Mouse (Mus musculus) layer of hippocampus, postnatal 25 days (tissue): Measurements from ENCODE around the gene Defa32. TPM values are rescaled to one million over a fixed set of nuclear protein-coding genes. Genes with fewer than 3 reads are reported as not detected.
"Not testable (repeated sequence)": the region's sequence is repeated elsewhere in the genome, so short reads cannot be mapped to it uniquely, and the experiment has no call there.

Experiments used
- DNase-seq, 2 experiments: peaks; one replicate each; pipeline ENCODE4 v3.0.0; 2022; ENCODE audit warnings: mixed read lengths in 2 of 2, low spot score in 1 of 2; ENCODE audit errors: extremely low spot score in 1 of 2
- total RNA-seq, 2 experiments: library from RNA; stranded (reverse); gene quantifications; 2 replicates each; pipeline ENCODE4 v1.2.3; 2021

Defa32 gene
- not detected for total RNA-seq

DNA sequence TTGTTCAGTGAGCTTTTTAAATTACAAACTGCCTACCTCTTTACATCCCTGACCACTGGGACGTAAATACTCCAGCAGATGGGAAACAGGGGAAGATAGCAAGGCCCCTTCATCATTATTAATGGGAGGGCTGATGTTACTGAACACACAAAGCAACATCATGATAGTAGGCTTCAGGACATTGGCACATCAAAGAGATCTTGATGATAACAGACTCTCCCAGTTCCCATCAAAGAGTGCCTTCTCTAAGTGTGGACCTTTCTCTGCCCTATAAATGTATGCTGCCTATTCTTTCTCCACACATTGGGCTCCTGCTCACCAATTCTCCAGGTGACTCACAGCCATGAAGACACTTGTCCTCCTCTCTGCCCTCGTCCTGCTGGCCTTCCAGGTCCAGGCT is at the start of gene Defa32:
Defa32 (plus strand) TSS at position 301 of the 400 bp plus-strand sequence.
- DNase-seq: not testable (repeated sequence)

DNA sequence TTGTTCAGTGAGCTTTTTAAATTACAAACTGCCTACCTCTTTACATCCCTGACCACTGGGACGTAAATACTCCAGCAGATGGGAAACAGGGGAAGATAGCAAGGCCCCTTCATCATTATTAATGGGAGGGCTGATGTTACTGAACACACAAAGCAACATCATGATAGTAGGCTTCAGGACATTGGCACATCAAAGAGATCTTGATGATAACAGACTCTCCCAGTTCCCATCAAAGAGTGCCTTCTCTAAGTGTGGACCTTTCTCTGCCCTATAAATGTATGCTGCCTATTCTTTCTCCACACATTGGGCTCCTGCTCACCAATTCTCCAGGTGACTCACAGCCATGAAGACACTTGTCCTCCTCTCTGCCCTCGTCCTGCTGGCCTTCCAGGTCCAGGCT is 19.9 kb upstream of the Defa32 start, which contains the start of gene Defa20:
Defa20 (plus strand) TSS at position 301 of the 400 bp plus-strand sequence.
- DNase-seq: not testable (repeated sequence)

DNA sequence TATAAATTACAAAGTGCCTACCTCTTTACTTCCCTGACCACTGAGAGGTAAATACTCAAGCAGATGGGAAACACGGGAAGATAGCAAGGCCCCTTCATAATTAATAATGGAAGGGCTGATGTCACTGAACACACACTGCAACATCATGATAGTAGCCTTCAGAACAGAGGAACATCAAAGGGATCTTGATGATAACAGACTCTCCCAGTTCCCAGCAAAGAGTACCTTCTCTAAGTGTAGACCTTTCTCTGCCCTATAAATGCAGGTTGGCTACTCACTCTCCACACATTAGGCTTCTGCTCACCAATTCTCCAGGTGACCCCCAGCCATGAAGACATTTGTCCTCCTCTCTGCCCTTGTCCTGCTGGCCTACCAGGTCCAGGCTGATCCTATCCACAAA is 36.3 kb downstream of the Defa32 start, which contains the start of gene Defa37:
Defa37 (plus strand) TSS at position 301 of the 400 bp plus-strand sequence.
- not testable (repeated sequence) for DNase-seq

Other genes starting within 250 kb of the Defa32 start
- gene Defa27, start 213.5 kb upstream of the Defa32 start, total RNA-seq: not detected
- gene Defa29, start 202.0 kb upstream of the Defa32 start, total RNA-seq: not detected
- gene Defa2, start 150.5 kb upstream of the Defa32 start, total RNA-seq: not detected
- gene Defa33, start 137.2 kb upstream of the Defa32 start, total RNA-seq: not detected
- gene Defa36, start 101.6 kb upstream of the Defa32 start, total RNA-seq: not detected
- not detected for gene Gm7849, start 72.5 kb upstream of the Defa32 start, total RNA-seq
- gene Defa20, start 19.8 kb upstream of the Defa32 start, total RNA-seq: not detected
- not detected for gene Defa37, start 36.4 kb downstream of the Defa32 start, total RNA-seq
- gene Defa28, start 54.0 kb downstream of the Defa32 start, total RNA-seq: not detected
- gene Gm7861, start 65.5 kb downstream of the Defa32 start, total RNA-seq: not detected
- not detected for gene Defa26, start 89.2 kb downstream of the Defa32 start, total RNA-seq
- not detected for gene Defa17, start 126.7 kb downstream of the Defa32 start, total RNA-seq
- gene Defa34, start 136.8 kb downstream of the Defa32 start, total RNA-seq: not detected
- not detected for gene AY761184, start 174.6 kb downstream of the Defa32 start, total RNA-seq
- not detected for gene Defa24, start 205.5 kb downstream of the Defa32 start, total RNA-seq